23 mouse cellular contexts compared by ENCODE assay signal in the genomic region with DNA sequence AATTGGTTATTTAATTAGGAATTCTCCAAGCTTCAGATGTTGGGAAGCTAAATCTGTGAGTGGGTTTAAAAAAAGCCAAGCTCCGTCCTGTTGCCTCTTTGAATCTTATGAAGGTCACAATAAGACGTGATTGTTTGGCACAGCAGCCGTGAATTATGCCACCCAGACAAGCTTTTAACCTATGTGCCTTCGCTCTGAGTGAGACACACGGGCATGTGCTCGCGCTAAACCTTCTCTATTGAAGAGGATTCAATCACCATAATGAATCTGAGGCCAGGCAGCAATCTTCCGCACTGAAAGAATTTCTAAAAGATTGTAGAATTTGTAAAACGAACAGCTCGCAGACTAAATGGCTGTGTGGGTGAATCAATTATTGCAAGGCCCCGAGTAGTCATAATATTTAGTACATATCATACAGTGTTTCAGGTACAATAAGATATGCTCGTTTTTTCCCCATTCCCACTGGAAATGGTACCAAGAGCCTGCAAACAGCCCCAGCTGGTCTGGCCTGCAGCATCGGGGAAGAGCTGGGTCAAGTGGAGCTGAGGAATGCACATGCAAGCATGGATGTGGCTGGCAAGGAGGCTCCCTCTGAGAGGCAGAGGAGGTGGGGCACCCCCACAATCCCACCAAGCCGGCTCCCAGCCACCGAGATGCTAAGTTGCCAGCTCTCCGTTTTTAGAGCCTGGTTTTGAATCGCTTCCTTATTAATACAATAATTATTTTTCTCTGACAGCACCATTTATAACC.
DNase-seq lines count a peak whose midpoint lies in the region; ATAC-seq and TF ChIP-seq lines count a peak whose summit lies in the region.
"Had no signal": no experiment of that assay in that cellular context is flagged by ENCODE, and none has a peak within 500 bp of the region (broad histone marks: within the 10 kb centered on the region; RNA-seq: fewer than 3 reads in every experiment).

No protein-coding gene starts in this region.

- no peak overlapping the region for H3K4me2 ChIP-seq in neural tube, embryonic 14.5 days (ENCODE audit: low read depth, low read length)
- no peak overlapping the region for H3K4me2 ChIP-seq in neural tube, embryonic 15.5 days
- H3K4me2 ChIP-seq in hindbrain, embryonic 12.5 days (replicated peaks): no peak overlapping the region
- H3K4me2 ChIP-seq in midbrain, embryonic 14.5 days (ENCODE audit: low read length): no peak overlapping the region
- H3K4me2 ChIP-seq: heart, embryonic 15.5 days had no signal

- intact Hi-C loops in heart, postnatal 10 days (cut with DNase I): no loop called here
- intact Hi-C loops in gastrocnemius, adult 2 months (cut with DNase I): no loop called here

- 0 out of 2 replicates have a peak overlapping the region, but pooled peaks have one; percentile 25 for H3K9ac ChIP-seq in neural tube, embryonic 14.5 days (replicated peaks; ENCODE audit: low read depth, low read length)
- no peak overlapping the region for H3K9ac ChIP-seq in neural tube, embryonic 15.5 days (replicated peaks)
- H3K9ac ChIP-seq in hindbrain, embryonic 12.5 days: no peak overlapping the region; the same call in 1 of the 2 replicates
- H3K9ac ChIP-seq in midbrain, embryonic 14.5 days (replicated peaks; ENCODE audit: low read length): no peak overlapping the region; the same call in 1 of the 2 replicates
- H3K9ac ChIP-seq: heart, embryonic 15.5 days had no signal

- 38% methylated on average over 17 of the region's 17 CpGs for WGBS in neural tube, embryonic 14.5 days
- 38% methylated on average over 17 of the region's 17 CpGs for WGBS in neural tube, embryonic 15.5 days
- WGBS in hindbrain, embryonic 12.5 days: 60% methylated on average over 17 of the region's 17 CpGs
- WGBS in midbrain, embryonic 14.5 days: 59% methylated on average over 17 of the region's 17 CpGs

- H3K9me3 ChIP-seq in neural tube, embryonic 14.5 days (ENCODE audit: control insufficient read depth, low read length): no peaks in the 10 kb centered on the region
- no peaks in the 10 kb centered on the region for H3K9me3 ChIP-seq in neural tube, embryonic 15.5 days (replicated peaks)
- no peaks in the 10 kb centered on the region for H3K9me3 ChIP-seq in hindbrain, embryonic 12.5 days (replicated peaks)
- no peaks in the 10 kb centered on the region for H3K9me3 ChIP-seq in midbrain, embryonic 14.5 days (ENCODE audit: control insufficient read depth, low read length)
- H3K9me3 ChIP-seq: heart, embryonic 15.5 days had no signal

- no peak overlapping the region for H3K4me3 ChIP-seq in neural tube, embryonic 14.5 days (ENCODE audit: low read depth, low read length)
- H3K4me3 ChIP-seq in neural tube, embryonic 15.5 days (replicated peaks): no peak overlapping the region
- no peak overlapping the region for H3K4me3 ChIP-seq in hindbrain, embryonic 12.5 days
- no peak overlapping the region for H3K4me3 ChIP-seq in midbrain, embryonic 14.5 days (replicated peaks; ENCODE audit: low read depth, low read length)
- no peak overlapping the region for H3K4me3 ChIP-seq in gastrocnemius, adult 2 months
- H3K4me3 ChIP-seq: heart, embryonic 15.5 days; left cerebral cortex, adult 2 months had no signal

- TF ChIP-seq CTCF in gastrocnemius, adult 2 months (IDR thresholded peaks at IDR 0.05): no peak

- ATAC-seq in neural tube, embryonic 14.5 days (ENCODE audit: low read depth): 0 out of 2 replicates have a peak, but pooled peaks have one; percentile 42
- no peak; the same call in 1 of the 2 replicates for ATAC-seq in neural tube, embryonic 15.5 days (ENCODE audit: low FRiP score)
- ATAC-seq in hindbrain, embryonic 12.5 days (ENCODE audit: low FRiP score): peak; percentile 55
- no peak for ATAC-seq in midbrain, embryonic 14.5 days (ENCODE audit: low FRiP score, low TSS enrichment)
- ATAC-seq: intestine, postnatal 0 days had no signal

- H3K27me3 ChIP-seq in neural tube, embryonic 14.5 days (ENCODE audit: control insufficient read depth, insufficient read depth, low read length): no peaks in the 10 kb centered on the region
- no peaks in the 10 kb centered on the region for H3K27me3 ChIP-seq in neural tube, embryonic 15.5 days (replicated peaks)
- H3K27me3 ChIP-seq in hindbrain, embryonic 12.5 days: no peaks in the 10 kb centered on the region
- H3K27me3 ChIP-seq in midbrain, embryonic 14.5 days (ENCODE audit: control insufficient read depth, insufficient read depth, low read length): no peaks in the 10 kb centered on the region
- H3K27me3 ChIP-seq: heart, embryonic 15.5 days had no signal

- H3K36me3 ChIP-seq in neural tube, embryonic 14.5 days (ENCODE audit: control insufficient read depth, insufficient read depth, low read length): no peaks in the 10 kb centered on the region
- no peaks in the 10 kb centered on the region for H3K36me3 ChIP-seq in neural tube, embryonic 15.5 days
- no peaks in the 10 kb centered on the region for H3K36me3 ChIP-seq in hindbrain, embryonic 12.5 days
- no peaks in the 10 kb centered on the region for H3K36me3 ChIP-seq in midbrain, embryonic 14.5 days (ENCODE audit: control insufficient read depth, insufficient read depth, low read length)
- H3K36me3 ChIP-seq: heart, embryonic 15.5 days had no signal

- H3K27ac ChIP-seq in neural tube, embryonic 14.5 days (ENCODE audit: low read depth, low read length): peak overlapping the region; percentile 34; the same call in 1 of the 2 replicates
- H3K27ac ChIP-seq in neural tube, embryonic 15.5 days (replicated peaks): no peak overlapping the region; the same call in 1 of the 2 replicates
- H3K27ac ChIP-seq in hindbrain, embryonic 12.5 days: peak overlapping the region; percentile 53
- H3K27ac ChIP-seq in midbrain, embryonic 14.5 days (replicated peaks; ENCODE audit: low read depth, low read length): peak overlapping the region; percentile 72
- H3K27ac ChIP-seq in gastrocnemius, adult 2 months: no peak overlapping the region
- H3K27ac ChIP-seq: heart, embryonic 15.5 days; kidney, postnatal 0 days; left cerebral cortex, adult 2 months had no signal

- H3K4me1 ChIP-seq in neural tube, embryonic 14.5 days (ENCODE audit: control insufficient read depth, insufficient read depth, low read length): 0 out of 2 replicates have a peak, but pooled peaks cover 5% of the 10 kb centered on the region
- H3K4me1 ChIP-seq in neural tube, embryonic 15.5 days: peaks cover 10% of the 10 kb centered on the region
- peaks cover 14% of the 10 kb centered on the region for H3K4me1 ChIP-seq in hindbrain, embryonic 12.5 days
- peaks cover 8% of the 10 kb centered on the region; the same call in 1 of the 2 replicates for H3K4me1 ChIP-seq in midbrain, embryonic 14.5 days (ENCODE audit: control insufficient read depth, insufficient read depth, low read length)
- H3K4me1 ChIP-seq: heart, embryonic 15.5 days had no signal

- peak; percentile 75 for DNase-seq in heart, adult 11 months
- no peak for DNase-seq in heart, postnatal 10 days
- DNase-seq in midbrain, embryonic 14.5 days: peak; percentile 47
- DNase-seq in gastrocnemius, adult 2 months: no peak
- no peak for DNase-seq in embryo, embryonic 10 days (ENCODE audit: low spot score)
- DNase-seq: adrenal gland, postnatal 25 days; B cell, adult 2 months; cerebellum, adult 18-20 months; cerebellum, postnatal 25 days; gastrocnemius, postnatal 10 days; heart, adult 18-20 months; left cerebral cortex, postnatal 4 days; liver; lung, postnatal 10 days; thymus, adult 18-20 months; thymus, postnatal 4 days had no signal

Comparison
In these comparisons a context has a peak if more than half of its experiments do, and no peak if none do; other contexts are left out.
1. DNase-seq: peak in heart, adult 11 months (single experiment) and midbrain, embryonic 14.5 days (single experiment); none in heart, postnatal 10 days (0 of 2), gastrocnemius, adult 2 months (single experiment) and embryo, embryonic 10 days (single experiment).
2. ATAC-seq: peak in neural tube, embryonic 14.5 days (single experiment) and hindbrain, embryonic 12.5 days (single experiment); none in neural tube, embryonic 15.5 days (single experiment) and midbrain, embryonic 14.5 days (single experiment).
3. H3K27ac ChIP-seq: peak in neural tube, embryonic 14.5 days (single experiment), hindbrain, embryonic 12.5 days (single experiment) and midbrain, embryonic 14.5 days (single experiment); none in neural tube, embryonic 15.5 days (single experiment) and gastrocnemius, adult 2 months (single experiment).